Mouse (Mus musculus): ENCODE data around the gene Zfp651. TPM values are rescaled to one million over a fixed set of nuclear protein-coding genes. Genes with fewer than 3 reads are reported as not detected.

Zfp651 gene
- polyA plus RNA-seq, 1 experiment: 51.4 TPM

- no peak for TF ChIP-seq POLR2A (IDR thresholded peaks at IDR 0.05; ENCODE audit: borderline replicate concordance, extremely low read depth, insufficient read depth, insufficient read length, poor library complexity, severe bottlenecking)
- TF ChIP-seq CTCF (IDR thresholded peaks at IDR 0.05; ENCODE audit: borderline replicate concordance, extremely low read depth, insufficient read depth, insufficient read length): no peak
- no peak for DNase-seq (ENCODE audit: low read depth)
Measured at GRCm38 (mm10) chr9:121744051-121744450, 15.1 kb upstream of the Zfp651 start.

GRCm38 (mm10) chr9:121752774-121753173 is 6.4 kb upstream of the Zfp651 start:
- TF ChIP-seq CTCF (IDR thresholded peaks at IDR 0.05; ENCODE audit: borderline replicate concordance, extremely low read depth, insufficient read depth, insufficient read length): no peak
- TF ChIP-seq POLR2A (IDR thresholded peaks at IDR 0.05; ENCODE audit: borderline replicate concordance, extremely low read depth, insufficient read depth, insufficient read length, poor library complexity, severe bottlenecking): no peak
- no peak for DNase-seq (ENCODE audit: low read depth)

- DNase-seq (ENCODE audit: low read depth): no peak
- TF ChIP-seq POLR2A (IDR thresholded peaks at IDR 0.05; ENCODE audit: borderline replicate concordance, extremely low read depth, insufficient read depth, insufficient read length, poor library complexity, severe bottlenecking) (no peak), CTCF (IDR thresholded peaks at IDR 0.05; ENCODE audit: borderline replicate concordance, extremely low read depth, insufficient read depth, insufficient read length) (no peak)
Measured at GRCm38 (mm10) chr9:121754624-121755023, 4.5 kb upstream of the Zfp651 start.

- TF ChIP-seq POLR2A (IDR thresholded peaks at IDR 0.05; ENCODE audit: borderline replicate concordance, extremely low read depth, insufficient read depth, insufficient read length, poor library complexity, severe bottlenecking) (no peak), CTCF (IDR thresholded peaks at IDR 0.05; ENCODE audit: borderline replicate concordance, extremely low read depth, insufficient read depth, insufficient read length) (no peak)
- no peak for DNase-seq (ENCODE audit: low read depth)
Measured at GRCm38 (mm10) chr9:121756785-121757184, 2.3 kb upstream of the Zfp651 start.

GRCm38 (mm10) chr9:121757432-121757831 is 1.7 kb upstream of the Zfp651 start:
- no peak for TF ChIP-seq POLR2A (IDR thresholded peaks at IDR 0.05; ENCODE audit: borderline replicate concordance, extremely low read depth, insufficient read depth, insufficient read length, poor library complexity, severe bottlenecking)
- peak; percentile 27 for DNase-seq (ENCODE audit: low read depth)

- TF ChIP-seq CTCF (IDR thresholded peaks at IDR 0.05; ENCODE audit: borderline replicate concordance, extremely low read depth, insufficient read depth, insufficient read length) (no peak), POLR2A (IDR thresholded peaks at IDR 0.05; ENCODE audit: borderline replicate concordance, extremely low read depth, insufficient read depth, insufficient read length, poor library complexity, severe bottlenecking) (no peak)
- DNase-seq (ENCODE audit: low read depth): no peak
Measured at GRCm38 (mm10) chr9:121757835-121758814, 1.0 kb upstream of the Zfp651 start.

GRCm38 (mm10) chr9:121760271-121761090 is 1.4 kb downstream of the Zfp651 start:
- TF ChIP-seq POLR2A (IDR thresholded peaks at IDR 0.05; ENCODE audit: borderline replicate concordance, extremely low read depth, insufficient read depth, insufficient read length, poor library complexity, severe bottlenecking): no peak
- TF ChIP-seq CTCF (IDR thresholded peaks at IDR 0.05; ENCODE audit: borderline replicate concordance, extremely low read depth, insufficient read depth, insufficient read length): no peak
- peak; percentile 83 for DNase-seq (ENCODE audit: low read depth)

GRCm38 (mm10) chr9:121761091-121761665 is 2.0 kb downstream of the Zfp651 start:
- TF ChIP-seq POLR2A (IDR thresholded peaks at IDR 0.05; ENCODE audit: borderline replicate concordance, extremely low read depth, insufficient read depth, insufficient read length, poor library complexity, severe bottlenecking) (no peak), CTCF (IDR thresholded peaks at IDR 0.05; ENCODE audit: borderline replicate concordance, extremely low read depth, insufficient read depth, insufficient read length) (no peak)

GRCm38 (mm10) chr9:121761787-121762186 is 2.7 kb downstream of the Zfp651 start:
- no peak for TF ChIP-seq POLR2A (IDR thresholded peaks at IDR 0.05; ENCODE audit: borderline replicate concordance, extremely low read depth, insufficient read depth, insufficient read length, poor library complexity, severe bottlenecking)
- no peak for TF ChIP-seq CTCF (IDR thresholded peaks at IDR 0.05; ENCODE audit: borderline replicate concordance, extremely low read depth, insufficient read depth, insufficient read length)
- no peak for DNase-seq (ENCODE audit: low read depth)

More at GRCm38 (mm10) chr9:121761091-121761665, 2.0 kb downstream of the Zfp651 start:
- no peak for DNase-seq (ENCODE audit: low read depth)

- no peak for TF ChIP-seq POLR2A (IDR thresholded peaks at IDR 0.05; ENCODE audit: borderline replicate concordance, extremely low read depth, insufficient read depth, insufficient read length, poor library complexity, severe bottlenecking)
- no peak for TF ChIP-seq CTCF (IDR thresholded peaks at IDR 0.05; ENCODE audit: borderline replicate concordance, extremely low read depth, insufficient read depth, insufficient read length)
- no peak for DNase-seq (ENCODE audit: low read depth)
Measured at GRCm38 (mm10) chr9:121762248-121762647, 3.1 kb downstream of the Zfp651 start.

GRCm38 (mm10) chr9:121762761-121763160 is 3.6 kb downstream of the Zfp651 start:
- DNase-seq (ENCODE audit: low read depth): peak; percentile 43
- no peak for TF ChIP-seq CTCF (IDR thresholded peaks at IDR 0.05; ENCODE audit: borderline replicate concordance, extremely low read depth, insufficient read depth, insufficient read length)
- TF ChIP-seq POLR2A (IDR thresholded peaks at IDR 0.05; ENCODE audit: borderline replicate concordance, extremely low read depth, insufficient read depth, insufficient read length, poor library complexity, severe bottlenecking): no peak

All from brain, embryonic 14.5 days (tissue).